Mouse (Mus musculus) spleen, adult 18-20 months (tissue): ENCODE measurements at regions not wholly inside any gene's neighbourhood (a gene's known extent, or its start where the extent isn't known, plus 50 kb on each side); places are given as distances from the start of the nearest gene placed in this dataset.

Experiments
- DNase-seq, 2 experiments: peaks; one replicate each; pipeline ENCODE4 v3.0.0; 2022; ENCODE audit warnings: mixed read lengths in 2 of 2

GRCm38 (mm10) chr13:92986719-92987553 lies 142.4 kb downstream of the Mtx3 start:
- DNase-seq, result peak; percentile 51 to 80

- DNase-seq, result no peak
Measured at GRCm38 (mm10) chr13:92987691-92988090, 143.1 kb downstream of the Mtx3 start.

DNA sequence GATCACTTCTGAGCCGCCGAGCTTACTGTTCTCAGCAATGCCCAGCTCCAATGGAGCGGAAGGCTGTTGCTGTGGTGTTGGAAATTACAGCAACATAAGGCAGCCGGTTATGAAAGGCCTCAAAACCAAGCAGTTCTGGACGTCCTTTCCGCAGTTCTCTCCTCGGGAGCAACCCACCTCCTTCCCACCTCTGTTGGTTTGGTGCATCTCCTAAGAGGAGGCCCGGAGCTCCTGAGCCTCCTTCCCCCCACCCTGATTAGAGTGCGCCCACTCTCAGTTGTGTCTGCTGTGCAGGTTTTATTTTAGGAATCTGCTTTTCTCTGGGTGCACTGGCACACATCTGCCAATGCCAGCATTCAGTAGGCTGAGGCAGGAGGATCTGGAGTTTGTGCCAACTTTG lies 144.0 kb downstream of the Mtx3 start:
- no peak for DNase-seq

DNA sequence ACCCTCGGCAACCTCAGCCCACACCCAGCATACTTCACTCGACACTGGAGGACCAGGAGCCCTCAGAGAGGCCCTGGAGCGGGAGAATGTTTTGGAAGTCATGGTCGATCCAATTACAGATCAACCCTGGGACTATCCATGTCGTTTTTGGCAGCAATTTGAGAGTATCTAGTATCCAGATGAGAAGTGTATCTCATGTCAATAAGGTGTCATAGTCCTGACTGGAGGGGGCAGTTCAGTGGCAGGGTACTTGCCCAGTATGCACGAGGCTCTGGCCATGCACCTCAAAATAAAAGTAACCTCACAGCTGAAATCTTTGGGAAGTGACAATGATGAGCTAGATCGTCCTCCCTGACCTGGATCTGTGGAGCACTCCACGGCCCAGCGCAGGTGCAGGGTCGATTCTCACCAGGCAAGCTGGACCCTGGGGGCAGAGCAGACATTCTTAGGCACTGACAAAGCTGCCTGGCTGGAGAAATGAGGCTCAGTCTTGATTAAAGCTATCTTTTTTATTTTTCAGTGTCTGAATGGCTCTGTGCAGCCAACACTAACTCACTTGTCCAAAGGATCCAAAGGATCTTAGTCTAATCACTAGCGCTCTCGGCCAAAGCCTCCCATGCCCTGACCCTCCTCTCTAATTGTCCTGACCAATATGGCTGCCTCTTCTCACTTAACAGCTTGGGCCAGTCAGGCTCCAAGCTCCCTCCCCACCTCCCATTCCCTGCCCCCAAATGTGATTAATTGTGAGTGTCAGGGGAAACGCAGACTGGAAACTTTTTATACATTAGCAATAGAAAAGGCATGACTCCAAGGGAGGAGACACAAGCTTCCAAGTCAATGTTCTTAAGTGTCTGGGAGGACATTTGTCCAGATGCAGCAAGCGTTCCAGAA lies 146.0 kb downstream of the Mtx3 start:
- no peak for DNase-seq
